Mouse (Mus musculus): Measurements from ENCODE around the gene Ppp1r1b. TPM values are rescaled to one million over a fixed set of nuclear protein-coding genes. Genes with fewer than 3 reads are reported as not detected.

Gene Ppp1r1b
- total RNA-seq, 2 experiments from 2014 or later: 101 to 133 TPM

- intact Hi-C loops (cut with DNase I): loop anchor here (5.0 kb wide), 1 partner anchor 39 kb away; the partner anchor contains the start of gene Ppp1r1b
- no peak for DNase-seq (ENCODE audit: low spot score in 2 of 2)
These were observed 37.7 kb downstream of the Ppp1r1b start, which contains the start of gene Pnmt for GRCm38 (mm10) chr11:98385638-98386585. Gene Pnmt (plus strand): TSS chr11:98386450.

- intact Hi-C loops (cut with DNase I): loop anchor here (5.0 kb wide), 1 partner anchor 39 kb away; the partner anchor contains the start of gene Ppp1r1b
- no peak for DNase-seq (ENCODE audit: low spot score in 2 of 2)
These were observed 38.4 kb downstream of the Ppp1r1b start for GRCm38 (mm10) chr11:98386596-98386995.

GRCm38 (mm10) chr11:98387056-98387577, 38.9 kb downstream of the Ppp1r1b start:
- no peak for DNase-seq (ENCODE audit: low spot score in 2 of 2)
- intact Hi-C loops (cut with DNase I): loop anchor here (5.0 kb wide), 1 partner anchor 40 kb away; the partner anchor contains the start of gene Ppp1r1b

- DNase-seq (ENCODE audit: low spot score in 2 of 2): no peak
- intact Hi-C loops (cut with DNase I): loop anchor here (5.0 kb wide), 1 partner anchor 41 kb away; the partner anchor contains the start of gene Ppp1r1b
These were observed 40.1 kb downstream of the Ppp1r1b start for GRCm38 (mm10) chr11:98388282-98388681.

GRCm38 (mm10) chr11:98389221-98389780, 41.1 kb downstream of the Ppp1r1b start:
- intact Hi-C loops (cut with DNase I): loop anchor here (1.0 to 5.0 kb wide), 2 partner anchors 42 to 124 kb away; partner anchors contain the start of gene Ppp1r1b
- DNase-seq (ENCODE audit: low spot score in 2 of 2): peak; percentile 80 to 81

GRCm38 (mm10) chr11:98390141-98390540, 41.9 kb downstream of the Ppp1r1b start:
- intact Hi-C loops (cut with DNase I): no loop called here
- DNase-seq (ENCODE audit: low spot score in 2 of 2): no peak

GRCm38 (mm10) chr11:98392034-98392433, 43.8 kb downstream of the Ppp1r1b start:
- DNase-seq (ENCODE audit: low spot score in 2 of 2): no peak

GRCm38 (mm10) chr11:98392645-98393044, 44.4 kb downstream of the Ppp1r1b start:
- intact Hi-C loops (cut with DNase I): no loop called here

More at GRCm38 (mm10) chr11:98392034-98392433, 43.8 kb downstream of the Ppp1r1b start:
- intact Hi-C loops (cut with DNase I): no loop called here

GRCm38 (mm10) chr11:98393317-98393716, 45.1 kb downstream of the Ppp1r1b start:
- intact Hi-C loops (cut with DNase I): no loop called here
- DNase-seq (ENCODE audit: low spot score in 2 of 2): no peak

More at GRCm38 (mm10) chr11:98392645-98393044, 44.4 kb downstream of the Ppp1r1b start:
- DNase-seq (ENCODE audit: low spot score in 2 of 2): no peak

- no peak for DNase-seq (ENCODE audit: low spot score in 2 of 2)
These were observed 46.1 kb downstream of the Ppp1r1b start for GRCm38 (mm10) chr11:98394301-98394700.

GRCm38 (mm10) chr11:98395041-98395440, 46.8 kb downstream of the Ppp1r1b start:
- intact Hi-C loops (cut with DNase I): no loop called here
- DNase-seq (ENCODE audit: low spot score in 2 of 2): no peak

More at GRCm38 (mm10) chr11:98394301-98394700, 46.1 kb downstream of the Ppp1r1b start:
- intact Hi-C loops (cut with DNase I): no loop called here

- intact Hi-C loops (cut with DNase I): no loop called here
- no peak for DNase-seq (ENCODE audit: low spot score in 2 of 2)
These were observed 49.7 kb downstream of the Ppp1r1b start for GRCm38 (mm10) chr11:98397946-98398345.

GRCm38 (mm10) chr11:98400161-98400726, 52.0 kb downstream of the Ppp1r1b start, which contains the start of gene Pgap3:
Gene Pgap3 (minus strand): TSS chr11:98400490.
- intact Hi-C loops (cut with DNase I): no loop called here
- DNase-seq (ENCODE audit: low spot score in 2 of 2): peak; percentile 88 to 92

- no peak for DNase-seq (ENCODE audit: low spot score in 2 of 2)
- intact Hi-C loops (cut with DNase I): no loop called here
These were observed 52.6 kb downstream of the Ppp1r1b start for GRCm38 (mm10) chr11:98400816-98401215.

GRCm38 (mm10) chr11:98406621-98407020, 58.4 kb downstream of the Ppp1r1b start:
- intact Hi-C loops (cut with DNase I): no loop called here
- DNase-seq (ENCODE audit: low spot score in 2 of 2): no peak
